Mouse (Mus musculus) kidney, postnatal 25 days (tissue): ENCODE measurements around the gene Bsph1.
A peak's percentile ranks its signal among the peaks of the same experiment; 100 is the strongest.
"Not testable (repeated sequence)": the region's sequence is repeated elsewhere in the genome, so short reads cannot be mapped to it uniquely, and the experiment has no call there.

Source experiments
- DNase-seq, 2 experiments: peaks; one replicate each; pipeline ENCODE4 v3.0.0; 2021; ENCODE audit warnings: mixed read lengths in 2 of 2

Bsph1 gene

GRCm38 (mm10) chr7:13450541-13450940, at the start of gene Bsph1:
Bsph1 (plus strand) TSS chr7:13450841.
- DNase-seq: not testable (repeated sequence)

- DNase-seq: peak in 1 of 2 experiments; percentile 29
Measured at GRCm38 (mm10) chr7:13511539-13511938, 60.9 kb downstream of the Bsph1 start.
